Mouse (Mus musculus) urinary bladder, postnatal 4 days (tissue): ENCODE results near the gene Skap1.
A peak's percentile ranks its signal among the peaks of the same experiment; 100 is the strongest.

ENCODE experiments used
- DNase-seq, 2 experiments: peaks; one replicate each; pipeline ENCODE4 v3.0.0; 2021 to 2022; ENCODE audit warnings: low spot score in 2 of 2

The Skap1 gene

GRCm38 (mm10) chr11:96560229-96560628 is 95.8 kb downstream of the Skap1 start:
- no peak for DNase-seq

- no peak for DNase-seq
These were observed 99.7 kb downstream of the Skap1 start for GRCm38 (mm10) chr11:96564088-96564487.

GRCm38 (mm10) chr11:96572515-96572914 is 108.1 kb downstream of the Skap1 start:
- DNase-seq, result no peak

GRCm38 (mm10) chr11:96576491-96577427 is 112.4 kb downstream of the Skap1 start:
- no peak for DNase-seq

GRCm38 (mm10) chr11:96578551-96579283 is 114.3 kb downstream of the Skap1 start:
- no peak for DNase-seq

GRCm38 (mm10) chr11:96581604-96582384 is 117.4 kb downstream of the Skap1 start:
- DNase-seq, result no peak

- DNase-seq, result no peak
These were observed 118.2 kb downstream of the Skap1 start for GRCm38 (mm10) chr11:96582595-96582994.

- DNase-seq, result no peak
These were observed 125.4 kb downstream of the Skap1 start for GRCm38 (mm10) chr11:96589828-96590227.

- no peak for DNase-seq
These were observed 131.5 kb downstream of the Skap1 start for GRCm38 (mm10) chr11:96595890-96596289.

GRCm38 (mm10) chr11:96596301-96596700 is 131.9 kb downstream of the Skap1 start:
- no peak for DNase-seq

- DNase-seq, result no peak
These were observed 138.4 kb downstream of the Skap1 start for GRCm38 (mm10) chr11:96602806-96603205.

GRCm38 (mm10) chr11:96604306-96604705 is 139.9 kb downstream of the Skap1 start:
- DNase-seq, result no peak

GRCm38 (mm10) chr11:96604751-96605450 is 140.5 kb downstream of the Skap1 start:
- DNase-seq, result no peak

GRCm38 (mm10) chr11:96605516-96605915 is 141.1 kb downstream of the Skap1 start:
- DNase-seq, result no peak

- no peak for DNase-seq
These were observed 148.2 kb downstream of the Skap1 start for GRCm38 (mm10) chr11:96612596-96612995.

- DNase-seq, result no peak
These were observed 152.4 kb downstream of the Skap1 start for GRCm38 (mm10) chr11:96616792-96617191.

GRCm38 (mm10) chr11:96618789-96619445 is 154.5 kb downstream of the Skap1 start:
- DNase-seq, result no peak

GRCm38 (mm10) chr11:96619576-96619975 is 155.2 kb downstream of the Skap1 start:
- no peak for DNase-seq

GRCm38 (mm10) chr11:96620006-96620405 is 155.6 kb downstream of the Skap1 start:
- no peak for DNase-seq

- DNase-seq, result no peak
These were observed 156.3 kb downstream of the Skap1 start for GRCm38 (mm10) chr11:96620660-96621059.

GRCm38 (mm10) chr11:96621167-96621566 is 156.8 kb downstream of the Skap1 start:
- DNase-seq, result peak; percentile 39 to 82
